Mouse (Mus musculus): ENCODE data around the gene Pygo2. TPM values are rescaled to one million over a fixed set of nuclear protein-coding genes. Genes with fewer than 3 reads are reported as not detected.

Gene Pygo2
- total and polyA plus RNA-seq, 3 experiments: 21.9 to 40.8 (median 29.7) TPM

GRCm38 (mm10) chr3:89416158-89416557, 13.9 kb upstream of the Pygo2 start:
- H3K4me2 ChIP-seq (ENCODE audit: insufficient read depth, low read depth, poor library complexity, severe bottlenecking): peak overlapping the region; percentile 61
- H3K27ac ChIP-seq (ENCODE audit: insufficient read depth, low read depth): no peak overlapping the region
- peaks cover 8% of the 10 kb centered on the region for H3K9me3 ChIP-seq (replicated peaks; ENCODE audit: low read length)
- peaks cover 27 to 35% of the 10 kb centered on the region in 2 experiments for H3K36me3 ChIP-seq (replicated peaks in 1 of 2; ENCODE audit: control insufficient read depth in 1 of 2, insufficient read depth in 1 of 2, low read length in 1 of 2)
- H3K9ac ChIP-seq (ENCODE audit: insufficient read depth, low read depth): no peak overlapping the region
- in situ Hi-C loops (cut with MboI; ENCODE audit: low pct_ligation_motif_present, low pct_unique_long_range_greater_than_20kb, low sequenced_read_pairs): no loop called here
- H3K79me2 ChIP-seq (replicated peaks; ENCODE audit: control insufficient read depth, extremely low read depth, insufficient read depth, poor library complexity, severe bottlenecking): peaks cover 43% of the 10 kb centered on the region
- H3K4me1 ChIP-seq (ENCODE audit: control insufficient read depth in 1 of 2, insufficient read depth in 2 of 2): peaks cover 10 to 33% of the 10 kb centered on the region in 2 experiments
- no peak for DNase-seq (ENCODE audit: extremely low read depth)
- dilution Hi-C loops (cut with MboI; ENCODE audit: extremely low pct_ligation_motif_present, extremely low pct_unique_long_range_greater_than_20kb, low sequenced_read_pairs): no loop called here
- TF ChIP-seq MAZ (IDR thresholded peaks at IDR 0.05; ENCODE audit: low read depth, low read length) (no peak), MAX (IDR thresholded peaks at IDR 0.05; ENCODE audit: low read length) (no peak)
- H3K4me3 ChIP-seq (replicated peaks in 1 of 3; ENCODE audit: low read depth in 2 of 3, low read length in 2 of 3, poor library complexity in 1 of 3): peak overlapping the region in 1 of 3 experiments; percentile 2
- no peaks in the 10 kb centered on the region for H3K27me3 ChIP-seq (replicated peaks)

- dilution Hi-C loops (cut with MboI; ENCODE audit: extremely low pct_ligation_motif_present, extremely low pct_unique_long_range_greater_than_20kb, low sequenced_read_pairs): no loop called here
Observed at GRCm38 (mm10) chr3:89417131-89417530, 12.9 kb upstream of the Pygo2 start.

DNA sequence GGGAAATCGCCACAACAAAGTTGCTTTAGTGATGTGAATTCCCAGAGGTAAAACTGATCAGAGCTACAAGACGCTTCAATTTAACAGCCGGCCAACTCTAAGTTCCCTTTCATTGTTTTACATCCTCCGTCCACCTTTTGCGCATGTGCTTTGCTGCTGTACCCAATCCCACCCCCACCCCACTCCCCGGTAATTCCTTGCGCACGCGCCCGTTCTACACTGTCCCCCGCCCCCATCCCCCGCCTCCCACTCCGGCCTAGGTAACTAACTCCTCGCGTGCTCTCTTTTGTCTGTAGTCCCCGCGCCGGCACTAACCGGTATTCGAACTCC, 12.2 kb upstream of the Pygo2 start:
- dilution Hi-C loops (cut with MboI; ENCODE audit: extremely low pct_ligation_motif_present, extremely low pct_unique_long_range_greater_than_20kb, low sequenced_read_pairs): no loop called here
- Histone ChIP-seq H3K4me2 (ENCODE audit: insufficient read depth, low read depth, poor library complexity, severe bottlenecking) (peak overlapping the region; percentile 61; the same call in 1 of the 2 replicates), H3K79me2 (replicated peaks; ENCODE audit: control insufficient read depth, extremely low read depth, insufficient read depth, poor library complexity, severe bottlenecking) (peaks cover 51% of the 10 kb centered on the region), H3K27ac (ENCODE audit: insufficient read depth, low read depth) (peak overlapping the region; percentile 76), H3K9ac (ENCODE audit: insufficient read depth, low read depth) (peak overlapping the region; percentile 90), H3K4me1 (ENCODE audit: control insufficient read depth in 1 of 2, insufficient read depth in 2 of 2) (peaks cover 18 to 47% of the 10 kb centered on the region in 2 experiments), H3K9me3 (replicated peaks; ENCODE audit: low read length) (peaks cover 8% of the 10 kb centered on the region), H3K27me3 (replicated peaks) (no peaks in the 10 kb centered on the region), H3K4me3 (replicated peaks in 1 of 3; ENCODE audit: low read depth in 2 of 3, low read length in 2 of 3, poor library complexity in 1 of 3) (peak overlapping the region; percentile 68 to 76 (median 69)), H3K36me3 (replicated peaks in 1 of 2; ENCODE audit: control insufficient read depth in 1 of 2, insufficient read depth in 1 of 2, low read length in 1 of 2) (peaks cover 35 to 47% of the 10 kb centered on the region in 2 experiments)
- peak; percentile 88 for DNase-seq (ENCODE audit: extremely low read depth)
- in situ Hi-C loops (cut with MboI; ENCODE audit: low pct_ligation_motif_present, low pct_unique_long_range_greater_than_20kb, low sequenced_read_pairs): no loop called here
- TF ChIP-seq MAZ (IDR thresholded peaks at IDR 0.05; ENCODE audit: low read depth, low read length) (peak; percentile 72; the same call in 1 of the 2 replicates), MXI1 (IDR thresholded peaks at IDR 0.05; ENCODE audit: low read depth, low read length) (no peak), GABPA (IDR thresholded peaks at IDR 0.05; ENCODE audit: insufficient replicate concordance, low read depth, low read length) (no peak), CHD2 (IDR thresholded peaks at IDR 0.05; ENCODE audit: low read length) (no peak), TBP (conservative IDR thresholded peaks at IDR 0.05; ENCODE audit: low read depth, low read length) (no peak), CTCF (conservative IDR thresholded peaks at IDR 0.05 in 1 of 2, IDR thresholded peaks at IDR 0.05 in 1 of 2; ENCODE audit: low read depth in 2 of 2, low read length in 2 of 2) (no peak), NRF1 (IDR thresholded peaks at IDR 0.05; ENCODE audit: low read depth, low read length) (peak; percentile 85), JUND (conservative IDR thresholded peaks at IDR 0.05; ENCODE audit: low read depth, low read length) (no peak), NELFE (IDR thresholded peaks at IDR 0.05; ENCODE audit: low read depth, low read length) (no peak), ZC3H11A (IDR thresholded peaks at IDR 0.05; ENCODE audit: low read depth, low read length) (no peak), E2F4 (IDR thresholded peaks at IDR 0.05; ENCODE audit: insufficient replicate concordance, low read depth, low read length) (no peak), EP300 (IDR thresholded peaks at IDR 0.05; ENCODE audit: low read length) (peak; percentile 15; the same call in 1 of the 2 replicates), JUN (IDR thresholded peaks at IDR 0.05; ENCODE audit: insufficient read depth, low read depth, low read length) (no peak), ZNF384 (IDR thresholded peaks at IDR 0.05; ENCODE audit: low read depth, low read length) (no peak), MAX (IDR thresholded peaks at IDR 0.05; ENCODE audit: low read length) (no peak), TCF12 (IDR thresholded peaks at IDR 0.05; ENCODE audit: low read depth, low read length) (no peak), RAD21 (IDR thresholded peaks at IDR 0.05; ENCODE audit: low read depth, low read length) (no peak), HCFC1 (IDR thresholded peaks at IDR 0.05; ENCODE audit: low read depth, low read length) (no peak), MEF2A (IDR thresholded peaks at IDR 0.05; ENCODE audit: borderline replicate concordance, low read depth, low read length) (no peak), IRF4 (IDR thresholded peaks at IDR 0.05; ENCODE audit: low read depth, low read length) (no peak), MAFK (IDR thresholded peaks at IDR 0.05; ENCODE audit: insufficient replicate concordance, low read length) (no peak)

More at GRCm38 (mm10) chr3:89417131-89417530, 12.9 kb upstream of the Pygo2 start:
- H3K27me3 ChIP-seq (replicated peaks): no peaks in the 10 kb centered on the region
- H3K9ac ChIP-seq (ENCODE audit: insufficient read depth, low read depth): peak overlapping the region; percentile 90
- peaks cover 8% of the 10 kb centered on the region for H3K9me3 ChIP-seq (replicated peaks; ENCODE audit: low read length)
- DNase-seq (ENCODE audit: extremely low read depth): no peak
- peak overlapping the region; percentile 68 to 76 (median 69) for H3K4me3 ChIP-seq (replicated peaks in 1 of 3; ENCODE audit: low read depth in 2 of 3, low read length in 2 of 3, poor library complexity in 1 of 3)
- in situ Hi-C loops (cut with MboI; ENCODE audit: low pct_ligation_motif_present, low pct_unique_long_range_greater_than_20kb, low sequenced_read_pairs): no loop called here
- peak overlapping the region; percentile 61 for H3K4me2 ChIP-seq (ENCODE audit: insufficient read depth, low read depth, poor library complexity, severe bottlenecking)
- peak overlapping the region; percentile 76 for H3K27ac ChIP-seq (ENCODE audit: insufficient read depth, low read depth)
- peaks cover 17 to 43% of the 10 kb centered on the region in 2 experiments for H3K4me1 ChIP-seq (ENCODE audit: control insufficient read depth in 1 of 2, insufficient read depth in 2 of 2)
- no peak for TF ChIP-seq CHD2 (IDR thresholded peaks at IDR 0.05; ENCODE audit: low read length)
- no peak for TF ChIP-seq ETS1 (conservative IDR thresholded peaks at IDR 0.05; ENCODE audit: low read depth, low read length)
- no peak for TF ChIP-seq ZMIZ1 (IDR thresholded peaks at IDR 0.05; ENCODE audit: low read depth, low read length)
- TF ChIP-seq GABPA (IDR thresholded peaks at IDR 0.05; ENCODE audit: insufficient replicate concordance, low read depth, low read length): no peak
- TF ChIP-seq BHLHE40 (IDR thresholded peaks at IDR 0.05; ENCODE audit: low read depth, low read length): no peak
- no peak for TF ChIP-seq MAFK (IDR thresholded peaks at IDR 0.05; ENCODE audit: insufficient replicate concordance, low read length)
- no peak for TF ChIP-seq MAZ (IDR thresholded peaks at IDR 0.05; ENCODE audit: low read depth, low read length)
- TF ChIP-seq EP300 (IDR thresholded peaks at IDR 0.05; ENCODE audit: low read length): no peak
- TF ChIP-seq JUND (conservative IDR thresholded peaks at IDR 0.05; ENCODE audit: low read depth, low read length): no peak
- TF ChIP-seq ELF1 (IDR thresholded peaks at IDR 0.05; ENCODE audit: low read depth, low read length): no peak
- TF ChIP-seq USF1 (IDR thresholded peaks at IDR 0.05; ENCODE audit: low read depth, low read length): no peak
- no peak for TF ChIP-seq SMC3 (IDR thresholded peaks at IDR 0.05; ENCODE audit: low read depth, low read length)
- TF ChIP-seq ZNF384 (IDR thresholded peaks at IDR 0.05; ENCODE audit: low read depth, low read length): no peak
- peaks cover 31 to 42% of the 10 kb centered on the region in 2 experiments for H3K36me3 ChIP-seq (replicated peaks in 1 of 2; ENCODE audit: control insufficient read depth in 1 of 2, insufficient read depth in 1 of 2, low read length in 1 of 2)
- peaks cover 51% of the 10 kb centered on the region for H3K79me2 ChIP-seq (replicated peaks; ENCODE audit: control insufficient read depth, extremely low read depth, insufficient read depth, poor library complexity, severe bottlenecking)

Data from CH12.LX (cell line).